Mouse (Mus musculus): ENCODE measurements around the gene Armt1. TPM values are rescaled to one million over a fixed set of nuclear protein-coding genes. Genes with fewer than 3 reads are reported as not detected.

Armt1 gene
- polyA plus RNA-seq, 1 experiment, result 4.5 TPM

- H3K27ac ChIP-seq (ENCODE audit: insufficient read depth, low read depth, low read length), result no peak overlapping the region
- no peaks in the 10 kb centered on the region for H3K27me3 ChIP-seq (ENCODE audit: control insufficient read depth, insufficient read depth, low read length)
- no peaks in the 10 kb centered on the region; the same call in 1 of the 2 replicates for H3K4me1 ChIP-seq (ENCODE audit: control insufficient read depth, insufficient read depth, insufficient read length, low read length)
- H3K36me3 ChIP-seq (ENCODE audit: control insufficient read depth, insufficient read depth, low read length), result no peaks in the 10 kb centered on the region
- no peak for TF ChIP-seq POLR2A (IDR thresholded peaks at IDR 0.05; ENCODE audit: low read depth, low read length)
- no peak for TF ChIP-seq CTCF (IDR thresholded peaks at IDR 0.05; ENCODE audit: extremely low read depth, insufficient read length, insufficient replicate concordance, low read depth, low read length)
- 24% methylated on average over 3 of the region's 3 CpGs for WGBS
- no peak overlapping the region for H3K4me3 ChIP-seq (ENCODE audit: low read depth, low read length)
These were observed 59.0 kb downstream of the Armt1 start for GRCm38 (mm10) chr10:4491281-4491680.

- TF ChIP-seq CTCF (IDR thresholded peaks at IDR 0.05; ENCODE audit: extremely low read depth, insufficient read length, insufficient replicate concordance, low read depth, low read length), result no peak
- TF ChIP-seq POLR2A (IDR thresholded peaks at IDR 0.05; ENCODE audit: low read depth, low read length), result no peak
- 88% methylated on average over 1 of the region's 1 CpGs for whole genome bisulfite sequencing
- no peak overlapping the region for H3K27ac ChIP-seq (ENCODE audit: insufficient read depth, low read depth, low read length)
These were observed 59.8 kb downstream of the Armt1 start for GRCm38 (mm10) chr10:4492045-4492444.

GRCm38 (mm10) chr10:4492909-4493308 is 60.6 kb downstream of the Armt1 start:
- H3K27ac ChIP-seq (ENCODE audit: insufficient read depth, low read depth, low read length), result no peak overlapping the region
- no peaks in the 10 kb centered on the region for H3K27me3 ChIP-seq (ENCODE audit: control insufficient read depth, insufficient read depth, low read length)
- H3K4me1 ChIP-seq (ENCODE audit: control insufficient read depth, insufficient read depth, insufficient read length, low read length), result no peaks in the 10 kb centered on the region; the same call in 1 of the 2 replicates
- H3K4me3 ChIP-seq (ENCODE audit: low read depth, low read length), result no peak overlapping the region
- WGBS, result 25% methylated on average over 4 of the region's 4 CpGs
- TF ChIP-seq CTCF (IDR thresholded peaks at IDR 0.05; ENCODE audit: extremely low read depth, insufficient read length, insufficient replicate concordance, low read depth, low read length) (no peak), POLR2A (IDR thresholded peaks at IDR 0.05; ENCODE audit: low read depth, low read length) (no peak)
- no peaks in the 10 kb centered on the region for H3K36me3 ChIP-seq (ENCODE audit: control insufficient read depth, insufficient read depth, low read length)

More at GRCm38 (mm10) chr10:4492045-4492444, 59.8 kb downstream of the Armt1 start:
- no peaks in the 10 kb centered on the region for H3K36me3 ChIP-seq (ENCODE audit: control insufficient read depth, insufficient read depth, low read length)
- H3K4me3 ChIP-seq (ENCODE audit: low read depth, low read length), result no peak overlapping the region
- H3K27me3 ChIP-seq (ENCODE audit: control insufficient read depth, insufficient read depth, low read length), result no peaks in the 10 kb centered on the region
- no peaks in the 10 kb centered on the region; the same call in 1 of the 2 replicates for H3K4me1 ChIP-seq (ENCODE audit: control insufficient read depth, insufficient read depth, insufficient read length, low read length)

GRCm38 (mm10) chr10:4503251-4503650 is 71.0 kb downstream of the Armt1 start:
- no peak overlapping the region for H3K27ac ChIP-seq (ENCODE audit: insufficient read depth, low read depth, low read length)
- H3K4me3 ChIP-seq (ENCODE audit: low read depth, low read length), result no peak overlapping the region
- no peaks in the 10 kb centered on the region for H3K27me3 ChIP-seq (ENCODE audit: control insufficient read depth, insufficient read depth, low read length)
- H3K4me1 ChIP-seq (ENCODE audit: control insufficient read depth, insufficient read depth, insufficient read length, low read length), result 0 out of 2 replicates have a peak, but pooled peaks cover 2% of the 10 kb centered on the region
- 50% methylated on average over 8 of the region's 8 CpGs for WGBS
- H3K36me3 ChIP-seq (ENCODE audit: control insufficient read depth, insufficient read depth, low read length), result no peaks in the 10 kb centered on the region
- TF ChIP-seq POLR2A (IDR thresholded peaks at IDR 0.05; ENCODE audit: low read depth, low read length) (no peak), CTCF (IDR thresholded peaks at IDR 0.05; ENCODE audit: extremely low read depth, insufficient read length, insufficient replicate concordance, low read depth, low read length) (no peak)

Other genes starting within 250 kb of the Armt1 start
- gene Akap12, start 166.1 kb upstream of the Armt1 start, polyA plus RNA-seq (2012; rRNA removed), result 0.90 and 2.0 TPM in 2 replicates
- 3.4 and 8.1 TPM in 2 replicates for gene Zbtb2, start 44.4 kb upstream of the Armt1 start, polyA plus RNA-seq (2012; rRNA removed)
- 10.0 and 17.1 TPM in 2 replicates for gene Rmnd1, start 79 bp upstream of the Armt1 start, polyA plus RNA-seq (2012; rRNA removed)
- not detected in 2 replicates for gene Ccdc170, start 50.0 kb downstream of the Armt1 start, polyA plus RNA-seq (2012; rRNA removed)
- 0.90 and 1.2 TPM in 2 replicates for gene Esr1, start 179.1 kb downstream of the Armt1 start, polyA plus RNA-seq (2012; rRNA removed)

Measured in small intestine, adult 2 months (tissue).